Mouse (Mus musculus): ENCODE measurements at regions not wholly inside any gene's neighbourhood (a gene's known extent, or its start where the extent isn't known, plus 50 kb on each side); places are given as distances from the start of the nearest gene placed in this dataset.

DNA sequence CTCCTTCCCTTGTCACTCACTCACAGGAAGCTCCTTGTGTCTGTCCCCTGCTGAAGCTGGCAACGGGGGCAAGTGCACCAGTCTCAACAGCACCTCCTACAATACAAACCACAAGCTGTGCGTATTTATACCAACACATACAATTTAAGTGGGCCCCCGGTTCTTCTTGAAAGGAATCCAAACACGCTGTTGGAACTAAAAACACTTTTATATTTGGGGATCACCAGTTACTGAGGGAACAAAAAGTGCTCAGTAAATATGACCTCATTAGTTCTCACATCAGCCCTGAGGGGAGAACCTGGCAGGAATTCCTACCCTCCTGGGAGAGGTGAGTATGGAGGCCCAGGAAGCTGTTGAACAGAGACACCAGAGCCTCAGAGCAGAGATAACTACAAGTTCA lies 107.8 kb upstream of the Kit start:
- no peak for DNase-seq (ENCODE audit: low spot score in 2 of 2)

DNA sequence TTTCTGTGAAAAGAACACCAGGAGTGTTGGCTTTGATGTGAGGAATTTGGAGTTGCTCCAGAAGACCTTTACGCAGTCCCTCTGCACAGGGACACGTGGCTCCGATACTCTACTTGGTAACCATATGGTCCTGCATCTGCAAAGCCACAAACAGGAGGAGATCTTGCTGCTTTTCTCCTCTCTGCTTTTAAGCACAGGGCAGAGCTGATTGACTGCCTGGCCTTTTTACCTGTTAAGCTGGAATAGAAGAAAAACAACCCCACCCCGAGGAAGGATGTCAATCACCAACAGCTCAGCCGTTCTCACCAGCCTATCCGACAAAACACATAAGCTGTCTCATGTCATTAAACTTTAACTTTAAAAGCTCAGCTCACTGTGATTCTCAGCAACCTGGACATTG lies 106.8 kb upstream of the Kit start:
- no peak for DNase-seq (ENCODE audit: low spot score in 2 of 2)

DNA sequence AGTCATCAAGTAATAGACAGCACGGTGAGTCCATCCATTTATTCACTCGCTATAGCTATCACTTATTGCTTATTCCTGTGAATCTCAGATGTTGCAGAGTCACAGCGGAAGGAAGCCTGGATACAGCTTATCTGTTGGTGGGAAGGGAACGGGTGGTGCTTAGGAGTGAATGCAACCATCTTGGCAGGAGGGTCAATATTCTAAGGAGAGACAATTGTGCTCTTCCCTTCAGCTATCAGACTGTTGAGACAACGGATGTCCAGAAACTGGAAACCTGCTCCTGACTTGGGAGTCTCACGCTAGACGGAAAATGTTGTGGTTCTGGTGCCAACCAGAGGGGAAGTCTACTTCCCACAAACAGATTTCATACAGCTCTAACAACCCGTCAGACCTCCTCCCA lies 103.7 kb upstream of the Kit start:
- no peak for DNase-seq (ENCODE audit: low spot score in 2 of 2)

DNA sequence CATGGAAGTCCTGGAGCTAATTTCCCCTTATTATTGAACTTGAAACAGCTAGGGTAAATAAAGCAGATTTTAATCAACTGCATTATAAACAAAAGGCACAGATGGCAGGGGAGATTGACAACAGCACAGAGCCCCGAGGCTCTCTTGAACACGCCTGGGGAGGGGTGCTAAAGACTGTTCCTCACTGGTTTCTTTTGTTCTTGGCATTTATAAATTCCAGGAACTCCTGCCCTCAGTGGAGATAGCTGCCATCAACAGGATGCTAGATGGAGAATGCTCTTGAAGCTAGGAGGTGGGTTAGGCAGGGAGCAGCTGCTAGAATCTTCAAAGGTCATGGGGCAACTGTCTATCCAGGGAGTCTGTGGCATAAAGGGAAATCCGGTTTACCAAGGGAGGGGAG lies 102.2 kb upstream of the Kit start:
- DNase-seq (ENCODE audit: low spot score in 2 of 2), result no peak

DNA sequence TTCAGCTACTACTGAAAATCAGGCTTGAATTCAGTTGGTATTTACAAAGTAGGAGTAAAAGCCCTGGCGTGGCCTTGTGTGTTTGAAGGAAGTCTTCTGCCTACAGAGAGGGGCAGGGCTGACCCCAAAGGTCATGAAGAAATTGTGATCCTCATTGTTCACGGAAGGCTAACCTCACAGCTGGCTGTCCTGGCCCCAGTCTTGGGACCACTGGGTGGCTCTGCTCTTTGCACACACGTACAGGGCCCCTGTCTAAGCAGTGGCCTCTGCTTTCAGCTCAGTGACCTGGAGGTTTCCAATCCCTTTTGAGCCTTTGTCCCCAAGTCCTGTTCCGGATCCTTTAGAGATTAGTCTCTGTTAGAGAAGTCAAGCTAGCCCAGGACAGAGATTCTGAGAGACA lies 99.3 kb upstream of the Kit start:
- no peak for DNase-seq (ENCODE audit: low spot score in 2 of 2)

DNA sequence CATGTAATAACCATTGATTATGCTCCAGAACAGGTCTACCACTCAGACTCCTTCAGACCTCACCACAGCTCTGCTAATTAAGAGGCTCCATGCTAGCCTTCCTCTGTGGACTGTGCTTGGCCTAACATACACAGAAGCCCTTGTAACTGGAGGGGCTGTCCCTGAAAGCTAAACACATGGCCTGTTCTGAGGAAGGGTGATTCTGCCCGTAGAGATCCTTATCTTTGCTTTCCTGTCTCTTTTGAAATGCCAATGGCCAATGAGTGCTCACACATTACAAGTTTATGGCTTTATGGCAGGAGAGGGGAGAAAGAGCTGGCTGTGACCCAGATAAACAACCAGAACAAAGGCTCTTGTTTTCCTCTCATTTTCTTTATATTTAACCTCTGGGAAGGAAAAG lies 96.2 kb upstream of the Kit start:
- DNase-seq (ENCODE audit: low spot score in 2 of 2), result no peak

DNA sequence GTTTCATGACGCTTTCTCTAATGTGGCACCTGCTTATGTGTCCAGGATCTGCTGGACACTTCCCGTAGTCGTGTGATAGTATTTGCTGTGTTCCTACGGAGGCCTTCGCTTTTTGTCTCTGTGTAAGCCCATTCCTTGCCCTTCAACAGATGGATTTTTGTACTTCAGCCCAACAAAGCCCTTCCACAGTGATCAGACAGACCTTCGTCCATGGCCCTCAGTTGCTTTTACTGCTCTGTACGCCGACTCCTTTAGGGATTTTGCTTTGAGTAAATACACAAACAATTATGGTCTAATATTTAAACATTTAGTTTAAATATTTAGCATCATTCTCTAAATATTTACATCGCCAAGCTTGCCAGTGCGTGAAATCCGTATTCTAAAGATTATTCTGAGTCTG lies 95.6 kb upstream of the Kit start:
- DNase-seq (ENCODE audit: low spot score in 2 of 2), result no peak

DNA sequence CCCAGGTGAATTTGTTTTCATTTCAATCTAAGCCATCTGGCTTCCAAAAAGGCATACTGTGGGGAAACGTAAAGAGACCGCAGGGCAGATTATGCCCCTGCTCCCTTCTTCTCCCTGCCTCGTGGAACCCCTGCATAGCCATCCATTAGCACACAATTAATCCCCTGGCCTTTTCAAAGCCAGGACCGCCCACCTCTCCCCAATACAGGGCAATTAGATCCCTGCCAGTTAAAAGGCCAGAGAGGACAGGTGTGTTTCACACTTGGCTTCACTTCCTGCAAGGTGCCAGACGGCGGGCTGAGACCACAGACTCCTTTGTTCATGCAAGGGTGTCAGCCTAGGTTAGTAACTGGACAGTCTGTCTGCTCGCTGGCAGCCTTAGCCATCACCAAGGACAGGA lies 93.1 kb upstream of the Kit start:
- DNase-seq (ENCODE audit: low spot score in 2 of 2), result no peak

DNA sequence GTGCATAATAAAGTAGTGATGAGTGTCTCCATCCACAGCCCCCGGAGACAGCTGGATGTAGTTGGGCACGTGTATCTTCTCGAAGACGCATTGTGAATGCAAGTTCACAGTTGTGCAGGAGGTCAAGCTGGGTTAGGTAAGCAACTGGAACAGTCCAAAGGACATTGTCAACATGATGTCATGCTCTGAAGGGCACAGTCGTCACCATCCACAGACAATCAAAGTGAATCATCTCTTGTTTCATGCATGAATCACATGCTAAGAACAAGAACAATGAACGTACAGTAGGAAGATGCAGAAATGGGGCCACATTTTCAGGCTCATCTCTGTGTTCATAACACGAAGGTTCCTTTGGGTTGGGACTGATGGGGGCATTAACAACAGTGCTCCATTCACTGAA lies 90.4 kb upstream of the Kit start:
- DNase-seq (ENCODE audit: low spot score in 2 of 2), result no peak

DNA sequence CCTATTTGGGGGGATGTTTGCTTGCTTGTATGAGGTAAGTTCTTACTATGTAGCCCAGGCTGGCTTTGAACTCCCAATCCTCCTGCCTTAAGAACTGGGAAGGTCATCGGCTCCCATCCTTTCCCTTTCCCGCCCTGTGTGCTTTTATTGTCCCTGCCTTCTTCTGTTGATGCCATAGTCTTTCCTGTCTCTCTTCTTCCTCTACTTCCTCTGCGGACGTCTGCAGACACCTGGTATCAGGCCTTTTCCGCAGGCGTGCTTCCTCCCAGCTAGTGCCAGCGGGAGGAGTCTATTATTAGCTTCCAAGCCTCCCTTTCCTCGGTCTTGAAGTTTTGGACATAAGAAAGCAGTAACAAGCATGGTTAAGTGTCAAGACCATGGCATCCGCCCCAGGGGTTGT lies 83.9 kb upstream of the Kit start:
- no peak for DNase-seq (ENCODE audit: low spot score in 2 of 2)

DNA sequence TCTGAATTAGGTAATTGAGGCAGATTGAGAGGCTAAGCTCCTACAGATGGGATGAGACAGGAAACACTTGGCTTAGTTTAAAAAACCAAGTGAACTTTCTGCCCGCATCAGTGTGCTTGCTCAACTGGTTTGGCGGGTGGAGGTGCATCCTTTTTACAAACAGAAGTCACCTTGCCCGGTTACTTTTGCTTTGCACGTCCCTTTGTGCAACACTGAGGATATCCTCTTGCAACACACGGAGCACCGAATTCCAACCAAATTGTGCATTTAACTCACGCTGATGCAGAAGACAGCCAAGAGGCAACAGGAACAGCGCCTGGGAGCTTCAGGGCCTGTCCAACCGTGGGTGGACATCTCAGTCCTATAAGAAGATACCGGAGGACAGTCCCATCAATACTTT lies 80.6 kb upstream of the Kit start:
- DNase-seq (ENCODE audit: low spot score in 2 of 2), result no peak

DNA sequence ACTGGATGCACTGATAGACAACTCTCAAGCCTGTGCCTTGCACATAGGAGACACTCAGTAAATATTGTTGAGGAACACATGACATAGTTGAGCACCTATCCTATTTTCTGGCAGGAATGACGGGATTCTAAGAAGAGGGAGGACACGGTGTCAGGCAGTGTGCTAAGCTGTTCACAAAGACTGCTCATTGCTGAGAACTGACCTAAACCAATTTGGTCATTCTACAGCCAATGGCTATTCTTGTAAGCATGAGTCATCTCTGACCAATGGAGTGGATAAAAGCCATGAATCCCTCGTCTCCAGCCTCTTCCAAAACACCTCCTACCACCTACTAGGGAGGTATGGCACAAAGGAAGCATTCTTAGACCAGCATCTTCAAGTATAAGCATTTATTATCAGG lies 75.7 kb upstream of the Kit start:
- DNase-seq (ENCODE audit: low spot score in 2 of 2), result no peak

DNA sequence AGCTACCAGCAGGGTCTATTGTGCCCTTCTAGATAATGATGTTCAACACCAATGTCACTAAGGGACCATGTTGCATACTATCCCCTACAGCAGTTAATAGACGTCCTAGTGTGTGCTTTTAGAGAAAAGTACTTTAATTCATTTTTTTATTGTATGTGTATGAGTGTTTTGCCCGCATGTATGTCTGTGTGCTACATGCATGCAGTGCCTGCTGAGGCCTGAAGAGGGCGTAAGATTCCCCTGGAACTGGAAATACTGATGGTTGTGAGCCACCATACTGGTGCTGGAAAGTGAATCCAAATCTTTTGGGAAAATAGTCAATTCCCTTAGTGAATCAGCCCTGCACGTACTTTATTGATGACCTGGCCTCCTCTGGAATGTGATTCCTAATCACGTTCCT lies 75.0 kb upstream of the Kit start:
- no peak for DNase-seq (ENCODE audit: low spot score in 2 of 2)

DNA sequence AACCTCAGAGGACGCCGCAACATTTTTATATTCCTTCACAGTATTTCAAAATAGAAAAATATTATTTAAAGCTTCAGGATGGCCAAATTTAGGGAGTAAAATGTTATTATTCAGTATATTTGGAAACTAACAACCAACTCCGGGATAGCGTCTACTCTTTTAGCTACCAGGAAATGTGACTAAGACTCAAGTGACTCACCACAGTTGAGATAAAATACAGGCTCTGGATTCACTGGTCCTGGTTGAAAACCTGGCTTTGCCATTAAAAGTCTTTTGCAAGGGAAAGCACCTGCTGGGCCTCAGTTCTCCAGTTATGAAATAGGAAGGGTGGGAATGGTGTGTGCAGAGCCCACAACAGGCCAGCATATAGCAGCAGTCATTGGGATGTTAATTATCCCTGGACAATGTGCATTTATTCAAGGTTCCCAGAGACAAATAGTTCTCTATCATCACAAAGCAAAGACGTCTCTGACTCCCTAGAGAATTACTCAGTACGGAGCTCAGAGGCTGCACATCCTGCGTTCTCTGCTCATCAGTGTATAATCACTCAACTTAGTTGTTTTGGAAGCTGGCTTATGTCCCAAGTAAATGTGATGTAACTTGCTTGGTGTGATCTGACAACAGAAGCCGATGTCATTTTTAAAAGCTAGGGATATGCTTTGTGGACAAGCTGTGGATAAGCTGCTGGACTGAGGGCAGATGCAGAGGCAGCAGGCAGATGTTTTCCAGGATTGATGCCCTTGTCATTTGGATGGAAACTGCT lies 73.9 kb upstream of the Kit start:
- DNase-seq (ENCODE audit: low spot score in 2 of 2), result no peak

DNA sequence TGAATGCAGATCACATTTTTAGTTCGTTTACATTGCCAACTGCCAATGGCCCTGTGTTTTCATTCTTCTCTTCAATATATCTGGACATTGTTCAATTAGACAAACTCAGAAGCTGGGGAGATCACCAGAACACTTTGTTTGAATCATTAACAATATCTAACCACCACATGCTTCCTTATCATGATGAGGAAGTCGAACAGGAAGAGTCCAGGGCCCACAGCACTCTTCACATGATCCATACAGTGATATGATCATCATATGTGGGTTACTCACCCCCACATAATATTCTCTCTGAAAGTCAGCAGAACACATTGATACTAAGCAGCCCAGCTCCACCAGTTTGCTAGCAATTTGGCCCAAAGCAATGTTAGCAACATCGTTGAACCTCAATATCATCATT lies 71.0 kb upstream of the Kit start:
- DNase-seq (ENCODE audit: low spot score in 2 of 2), result no peak

DNA sequence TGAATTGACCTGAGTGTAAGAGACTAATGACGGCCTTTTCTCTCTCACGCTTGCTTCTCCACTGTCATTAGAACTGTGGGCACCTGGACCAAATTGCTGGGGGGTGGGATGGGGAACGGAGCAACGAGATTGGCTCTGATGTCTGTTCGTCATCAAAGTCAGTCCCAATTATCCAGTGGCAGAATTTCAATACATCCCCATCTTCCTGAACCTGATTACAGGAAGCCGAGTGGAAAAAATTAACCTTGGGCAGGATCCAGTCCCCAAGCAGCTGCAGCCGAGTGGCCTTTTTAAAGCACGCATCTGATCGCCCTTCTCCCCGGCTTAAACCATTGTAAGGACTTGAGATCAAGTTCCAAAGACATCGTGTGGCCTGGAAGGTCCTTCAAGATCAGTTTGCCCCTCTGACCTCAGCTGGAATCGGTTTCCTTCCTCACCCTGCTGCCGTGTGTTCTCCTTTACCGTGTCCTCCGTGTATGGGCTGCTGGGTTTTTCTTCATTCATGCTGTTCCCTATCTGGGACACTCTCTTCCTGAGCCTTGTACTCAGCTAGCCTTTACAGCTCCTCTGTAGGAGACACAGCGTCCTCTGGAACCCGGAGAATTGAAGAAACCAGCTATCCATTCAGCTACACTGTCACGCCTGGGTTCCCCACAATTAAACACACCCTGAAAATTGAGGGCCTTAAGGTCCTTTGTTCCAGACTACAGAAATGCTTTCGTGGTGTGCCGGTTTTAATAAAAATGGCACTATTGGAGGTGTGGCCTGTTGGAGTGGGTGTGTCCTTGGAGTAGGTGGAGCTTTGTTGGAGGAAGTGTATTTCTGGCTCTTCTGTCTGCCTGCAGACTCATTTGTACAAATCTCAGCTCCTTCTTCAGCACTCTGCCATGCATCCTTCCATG lies 61.9 kb upstream of the Kit start:
- DNase-seq (ENCODE audit: low spot score in 2 of 2), result no peak

DNA sequence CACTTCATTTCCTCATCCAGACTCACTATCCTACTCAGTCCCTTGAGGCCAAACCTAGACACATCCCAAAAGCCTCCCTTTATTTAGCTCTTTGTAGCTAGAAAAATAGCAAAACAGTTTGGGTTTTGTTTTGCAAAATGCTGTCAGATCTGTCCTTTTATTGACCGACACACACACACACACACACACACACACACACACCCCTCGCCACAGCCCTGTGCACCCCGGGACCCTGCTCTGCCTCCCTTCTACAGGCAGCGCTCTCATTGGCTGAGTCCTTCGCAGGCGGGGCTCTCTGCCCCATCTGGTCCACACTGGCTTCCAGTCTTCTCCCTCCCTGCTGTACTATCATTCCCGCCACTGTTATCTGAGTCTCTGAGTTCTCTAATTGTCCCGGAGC lies 56.5 kb upstream of the Kit start:
- no peak for DNase-seq (ENCODE audit: low spot score in 2 of 2)

DNA sequence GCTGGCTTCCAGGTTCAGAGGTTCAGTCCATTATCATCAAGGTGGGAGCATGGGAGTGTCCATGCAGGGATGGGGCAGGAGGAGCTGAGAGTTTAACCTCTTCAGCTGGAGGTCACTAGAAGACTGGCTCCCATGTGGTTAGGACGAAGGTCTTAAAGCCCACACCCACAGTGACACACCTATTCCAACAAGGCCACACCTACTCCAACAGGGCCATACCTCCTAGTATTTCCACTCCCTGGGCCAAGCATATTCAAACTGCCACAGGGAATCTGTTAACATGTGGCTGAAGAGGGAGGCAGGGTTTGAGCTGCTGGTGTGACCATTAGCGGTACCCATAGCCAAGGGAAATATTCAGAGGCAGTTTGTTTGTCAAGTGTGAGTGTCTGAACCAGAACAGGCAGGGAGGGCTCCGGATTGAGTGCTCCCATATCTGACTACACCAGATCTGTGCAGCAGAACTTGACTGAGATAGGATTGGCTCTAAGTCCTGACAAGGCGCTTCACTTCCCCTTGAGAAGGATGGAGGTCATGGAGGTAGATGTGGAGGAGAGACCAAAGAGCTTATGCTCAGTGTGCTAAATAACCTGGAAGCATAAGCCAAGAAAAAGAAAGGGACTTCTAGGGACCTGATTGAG lies 51.6 kb upstream of the Kit start:
- no peak for DNase-seq (ENCODE audit: low spot score in 2 of 2)
